Mouse (Mus musculus) kidney, postnatal 25 days (tissue): ENCODE results near the gene Pxylp1.
"Not testable (repeated sequence)": the region's sequence is repeated elsewhere in the genome, so short reads cannot be mapped to it uniquely, and the experiment has no call there.

Source experiments
- DNase-seq, 2 experiments: peaks; one replicate each; pipeline ENCODE4 v3.0.0; 2021; ENCODE audit warnings: mixed read lengths in 2 of 2

Gene Pxylp1

DNA sequence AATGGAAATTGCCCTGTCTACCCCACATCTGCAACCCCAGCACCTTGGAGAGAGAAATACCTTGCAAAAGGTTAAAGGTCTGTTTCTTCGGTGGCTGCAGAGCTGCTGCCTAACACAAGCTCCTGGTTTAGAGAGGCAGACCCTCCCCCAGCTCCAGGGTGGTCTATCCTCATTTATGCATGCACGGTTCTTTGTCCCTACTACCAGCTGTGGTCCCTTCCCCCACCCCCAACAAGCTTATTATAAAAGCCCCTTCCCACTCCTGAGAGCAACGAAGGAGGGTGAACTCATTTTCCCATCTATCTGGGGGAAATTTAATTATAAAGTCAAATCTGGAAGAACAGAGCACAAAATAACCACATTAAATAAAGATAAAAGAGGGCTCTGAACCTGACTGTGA, at the start of gene Pxylp1:
Gene Pxylp1 (minus strand): TSS at position 124 of the 400 bp plus-strand sequence.
- no peak for DNase-seq

DNA sequence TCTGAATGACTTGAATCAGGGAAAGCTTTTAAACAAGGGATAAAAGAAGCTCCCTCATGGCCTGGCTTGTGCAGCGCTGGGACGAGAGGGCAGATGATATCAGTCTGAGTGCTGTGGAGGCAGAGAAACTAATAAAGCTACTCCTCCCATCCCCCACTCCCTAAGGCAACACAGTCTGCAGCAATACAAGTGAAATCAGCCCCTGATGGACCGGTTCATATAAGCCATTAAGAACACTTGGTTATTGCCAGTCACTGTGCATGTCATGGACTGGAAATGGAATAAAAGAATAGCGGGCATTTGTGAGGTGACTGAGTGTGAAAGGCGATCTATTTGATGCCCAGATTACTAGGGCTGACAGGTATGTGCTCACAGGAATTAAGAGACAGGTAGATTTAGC, 46.4 kb upstream of the Pxylp1 start:
- DNase-seq = no peak

DNA sequence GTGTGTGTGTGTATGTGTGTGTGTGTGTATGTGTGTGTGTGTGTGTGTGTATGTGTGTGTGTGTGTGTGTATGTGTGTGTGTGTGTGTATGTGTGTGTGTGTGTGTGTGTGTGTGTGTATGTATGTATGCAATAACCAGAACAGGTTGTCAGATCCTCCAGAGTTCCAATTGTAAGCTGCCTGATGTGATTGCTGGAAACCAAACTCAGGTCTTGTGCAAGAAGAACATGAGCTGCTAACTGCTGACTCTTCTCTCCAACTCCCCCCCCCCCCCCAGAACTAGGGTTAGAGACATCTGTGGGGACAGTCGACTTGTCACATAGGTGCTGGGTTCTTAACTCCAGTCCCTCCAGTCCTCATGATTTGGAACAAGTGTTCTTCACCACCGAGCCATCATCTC, 44.0 kb upstream of the Pxylp1 start:
- not testable (repeated sequence) for DNase-seq

DNA sequence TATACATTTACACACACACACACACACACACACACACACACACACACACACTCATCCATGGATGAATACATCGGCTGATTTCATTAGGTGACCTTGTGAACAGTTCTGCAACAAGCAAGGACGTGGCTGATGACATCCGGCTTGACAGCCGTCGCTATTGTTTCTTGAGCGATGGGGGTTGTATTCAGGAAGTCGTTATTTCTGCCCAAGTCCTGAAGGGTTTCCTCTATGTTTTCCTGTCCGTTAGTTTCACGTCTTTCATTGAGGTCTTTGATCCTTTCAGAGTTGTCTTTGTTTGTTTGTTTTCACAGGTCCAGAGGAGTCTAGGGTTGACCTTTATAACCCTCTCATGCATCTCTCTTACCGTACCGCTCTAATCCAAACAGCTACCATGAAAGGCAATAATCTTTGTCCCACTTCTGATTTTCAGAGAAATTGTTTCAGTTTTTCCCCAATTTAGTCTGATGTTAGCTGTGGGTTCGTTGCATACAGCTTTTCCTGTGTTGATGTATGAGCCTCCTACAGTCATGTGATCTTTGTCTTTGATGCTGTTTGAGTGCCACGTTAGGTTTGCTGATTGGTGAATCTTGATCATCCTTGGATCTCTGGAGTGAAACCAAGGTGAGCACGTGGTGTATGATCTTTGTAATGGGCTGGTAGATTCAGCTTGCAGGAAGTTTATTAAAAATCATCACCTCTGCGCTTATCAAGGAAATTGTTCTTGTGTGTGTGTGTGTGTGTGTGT, 43.3 kb upstream of the Pxylp1 start:
- no peak for DNase-seq

DNA sequence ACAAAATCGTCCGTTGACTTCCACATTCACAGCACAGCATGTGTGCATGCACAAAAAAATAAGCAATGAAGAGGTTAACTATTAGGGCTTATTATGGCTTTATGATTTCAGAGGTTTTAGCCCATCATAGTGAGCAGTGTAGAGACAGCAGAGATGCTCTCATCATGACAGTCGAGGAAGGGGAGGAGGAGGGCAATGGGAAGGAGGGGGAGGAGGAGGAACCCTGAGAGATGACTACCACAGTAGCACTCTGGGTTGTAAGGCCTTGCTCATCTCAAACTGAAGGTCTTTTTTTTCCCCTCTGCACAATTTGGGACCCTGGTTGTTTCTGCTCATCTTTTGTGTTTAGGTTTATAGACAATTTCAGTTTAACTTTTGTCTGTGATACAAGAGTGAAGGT, 42.3 kb upstream of the Pxylp1 start:
- DNase-seq = no peak

DNA sequence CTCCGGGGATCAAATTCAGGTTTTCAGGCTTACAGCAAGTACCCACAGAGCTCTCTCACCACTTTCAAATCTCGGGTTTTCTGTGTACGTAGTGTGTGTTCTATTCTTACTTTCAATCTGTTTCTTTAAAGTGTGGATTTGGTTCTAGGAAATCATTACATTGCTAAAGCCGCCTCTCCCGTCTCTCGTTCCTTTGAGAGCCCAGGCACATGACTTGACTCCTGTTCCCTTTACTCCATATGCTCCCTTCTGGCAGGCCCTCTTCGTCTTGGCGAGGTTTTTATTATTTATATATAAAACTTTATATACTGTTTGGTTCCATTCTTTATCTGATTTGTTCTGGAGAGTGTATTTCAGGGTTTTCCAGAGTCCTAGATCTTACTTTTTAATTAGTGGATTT, 40.3 kb upstream of the Pxylp1 start:
- no peak for DNase-seq

DNA sequence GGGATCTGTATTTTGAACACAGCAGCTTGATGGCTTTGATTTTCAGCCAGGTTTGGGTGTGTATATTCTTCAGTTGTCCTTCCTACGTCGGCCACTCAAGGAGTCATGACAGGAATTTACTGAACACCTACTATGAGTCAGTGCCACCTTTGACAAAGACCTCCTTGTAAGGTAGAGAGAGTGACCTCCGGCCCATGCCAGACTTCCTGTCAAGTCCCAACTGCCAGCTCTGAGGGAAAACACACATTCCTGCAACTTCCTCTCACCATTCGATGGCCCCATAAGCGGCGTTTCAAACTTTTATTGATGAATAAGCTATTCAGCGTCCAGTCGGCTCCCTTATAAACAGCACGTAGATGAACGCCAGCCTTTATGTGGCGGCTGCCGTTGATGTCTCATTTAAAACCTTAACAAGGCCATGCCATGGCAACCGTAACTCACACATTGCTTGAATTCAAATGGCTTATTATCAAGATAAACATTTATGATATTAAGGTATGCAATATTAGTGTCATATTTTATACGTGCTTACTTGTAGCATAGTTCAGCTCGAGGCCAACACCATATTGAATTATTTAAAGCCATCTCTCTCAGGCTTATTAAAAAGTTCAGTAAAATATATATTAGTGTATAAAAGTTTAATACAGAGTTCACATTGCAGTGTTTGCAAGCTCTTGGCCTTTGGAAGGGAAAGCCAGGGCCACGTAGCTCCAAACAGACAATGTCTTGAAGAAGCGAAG, 31.3 kb upstream of the Pxylp1 start:
- no peak for DNase-seq

DNA sequence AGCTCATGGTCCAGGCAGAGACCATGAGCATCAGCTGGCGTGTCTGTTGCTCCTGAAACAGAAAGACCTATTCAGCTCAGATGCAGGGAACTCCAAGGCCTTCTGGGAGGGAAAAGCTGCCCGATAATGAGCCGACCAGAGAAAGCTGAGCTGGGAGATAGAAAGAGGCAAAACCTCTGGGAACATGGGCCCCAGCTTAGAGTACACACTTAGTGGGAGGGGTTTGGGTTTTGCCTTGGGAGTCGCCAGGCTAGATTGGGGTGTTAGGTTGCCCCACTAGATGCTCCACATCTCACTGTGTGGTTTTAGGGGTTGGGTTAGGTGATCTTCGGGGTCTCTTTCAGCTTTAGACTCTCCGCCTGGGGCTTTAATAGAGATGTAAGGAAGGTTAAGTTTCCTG, 30.6 kb upstream of the Pxylp1 start:
- DNase-seq = no peak

DNA sequence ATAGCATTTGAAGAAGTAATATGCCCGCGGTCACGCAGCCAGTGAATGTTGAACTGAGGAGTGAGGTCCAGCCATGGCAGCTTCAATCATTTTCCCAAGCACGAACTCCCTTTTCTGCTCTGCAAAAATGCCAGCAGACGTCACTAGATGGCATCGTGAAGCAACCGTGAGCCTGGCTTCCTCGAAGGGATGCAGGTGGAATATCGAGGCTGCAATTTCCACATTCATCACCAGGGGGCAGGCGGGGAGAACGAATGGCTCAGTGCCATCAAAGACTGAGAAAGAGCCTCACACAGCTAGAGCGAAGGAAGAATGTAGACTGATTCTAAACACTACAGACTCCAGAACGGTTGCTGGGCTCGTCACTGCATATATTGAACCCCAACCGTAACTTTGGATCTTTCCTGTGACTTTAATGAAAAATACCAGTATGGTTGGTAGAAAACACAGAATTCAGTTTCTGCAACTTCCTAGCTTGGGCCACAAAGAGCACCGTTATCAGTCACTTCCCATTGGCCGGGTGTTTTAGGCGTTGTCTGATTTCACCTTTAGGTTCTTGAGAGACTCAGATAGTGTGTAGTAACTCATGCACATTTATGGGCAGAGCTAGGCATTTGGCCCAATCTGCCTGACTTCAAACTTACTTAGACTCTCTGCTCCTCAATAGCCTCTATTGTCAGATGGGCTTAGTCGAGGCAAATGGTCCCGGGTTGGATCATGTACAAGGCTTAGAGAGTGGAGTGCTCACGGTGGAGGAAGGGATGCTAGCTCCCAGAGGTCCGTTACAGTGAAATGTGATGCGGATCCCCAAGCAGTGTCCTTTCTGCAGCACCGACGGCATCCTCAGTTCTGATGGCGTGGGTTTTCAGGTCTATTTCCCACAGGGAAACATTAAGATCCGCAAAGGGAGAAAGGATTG, 24.4 kb upstream of the Pxylp1 start:
- peak; percentile 91 to 95 for DNase-seq

DNA sequence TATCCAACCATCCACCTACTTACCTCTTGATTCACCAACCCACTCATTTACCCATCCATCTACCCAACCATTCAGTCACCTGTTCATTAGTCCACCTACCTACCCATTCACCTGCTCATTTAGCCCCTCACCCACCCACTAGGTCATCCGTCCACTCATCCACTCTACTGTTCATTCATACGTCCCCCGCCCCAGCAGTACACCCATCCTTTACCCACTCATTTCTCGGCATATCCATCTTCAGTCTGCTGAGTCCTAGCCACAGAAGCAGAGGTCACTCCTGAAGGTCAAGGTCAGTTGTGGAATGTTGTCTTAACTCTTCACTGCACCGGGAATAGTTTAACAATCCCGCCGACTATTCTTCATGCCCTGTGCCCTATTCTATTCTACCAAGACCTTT, 23.6 kb upstream of the Pxylp1 start:
- no peak for DNase-seq

DNA sequence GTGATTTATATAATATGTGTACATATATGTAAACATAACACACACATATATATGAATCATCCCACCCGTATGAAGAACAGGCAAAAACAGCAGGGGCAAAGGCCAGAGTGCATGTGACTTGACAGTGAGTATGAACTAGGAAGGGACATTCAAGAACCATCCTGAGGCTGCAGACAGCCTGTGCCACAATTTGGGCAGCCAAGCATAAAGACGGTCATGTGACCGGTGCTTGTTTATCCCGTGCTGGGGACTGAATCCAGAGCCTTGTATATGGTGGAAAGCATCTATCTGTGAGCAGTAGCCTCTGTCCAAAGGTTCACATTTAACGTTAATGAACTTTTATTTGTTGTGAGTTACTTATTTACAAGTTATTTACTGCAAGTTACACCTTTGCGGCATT, 22.4 kb upstream of the Pxylp1 start:
- DNase-seq = peak; percentile 44 to 64

DNA sequence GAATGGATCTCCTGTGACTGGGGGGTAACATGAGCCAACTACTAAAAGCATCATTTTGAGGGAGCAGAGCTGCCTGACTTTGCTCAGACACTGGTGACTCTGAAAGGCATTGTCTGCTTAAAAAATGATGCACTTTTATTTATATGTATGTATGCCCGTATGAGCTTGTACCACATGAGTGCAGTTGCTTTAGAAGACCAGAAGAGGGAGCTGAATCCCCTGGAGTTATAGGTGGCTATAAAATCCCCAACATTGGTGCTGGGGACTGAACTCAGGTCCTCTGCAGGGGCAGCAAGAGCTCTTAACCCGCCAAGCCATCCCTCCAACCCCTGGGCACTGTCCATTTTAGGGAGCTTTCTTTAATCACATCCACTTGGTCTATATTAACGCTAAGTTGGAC, 21.5 kb upstream of the Pxylp1 start:
- no peak for DNase-seq

DNA sequence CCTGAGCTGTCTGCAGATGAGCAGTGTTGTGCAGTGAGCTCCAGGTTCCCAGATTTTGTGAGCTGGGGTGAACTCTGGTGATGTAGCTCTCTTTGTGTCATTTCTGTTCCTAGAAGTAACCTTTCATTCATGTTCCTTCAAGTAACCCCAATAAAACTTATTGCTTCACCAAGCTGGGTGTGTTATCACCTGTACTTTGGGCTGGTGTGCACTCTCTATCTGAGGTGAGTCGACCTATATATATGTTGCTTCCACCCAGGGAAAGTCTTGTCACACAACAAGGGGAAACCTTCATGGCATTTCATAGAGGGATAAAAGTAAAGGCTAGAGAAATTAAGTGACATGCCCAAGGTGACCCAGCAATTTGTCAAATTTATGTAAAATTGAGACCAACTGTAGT, 17.0 kb upstream of the Pxylp1 start:
- no peak for DNase-seq

DNA sequence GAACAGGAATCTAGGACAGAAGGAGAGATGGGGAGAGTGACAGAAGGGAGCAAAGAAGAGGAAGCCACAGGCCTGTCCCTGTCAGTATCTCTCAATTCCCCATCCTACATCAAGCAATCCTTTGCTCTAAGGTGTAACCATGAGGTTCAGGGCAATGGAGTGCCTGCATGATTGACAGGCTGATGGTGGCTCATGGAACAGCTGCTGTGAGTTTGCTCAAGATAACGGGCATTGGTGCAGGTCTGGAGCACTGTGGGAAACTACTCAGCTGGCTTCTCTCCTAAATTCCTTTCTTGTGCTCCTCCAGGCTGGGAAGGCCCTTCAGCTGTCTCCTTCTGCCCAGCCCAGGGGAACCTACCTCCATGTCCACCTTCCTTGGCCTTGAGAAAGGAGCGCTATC, 16.3 kb upstream of the Pxylp1 start:
- DNase-seq = no peak

DNA sequence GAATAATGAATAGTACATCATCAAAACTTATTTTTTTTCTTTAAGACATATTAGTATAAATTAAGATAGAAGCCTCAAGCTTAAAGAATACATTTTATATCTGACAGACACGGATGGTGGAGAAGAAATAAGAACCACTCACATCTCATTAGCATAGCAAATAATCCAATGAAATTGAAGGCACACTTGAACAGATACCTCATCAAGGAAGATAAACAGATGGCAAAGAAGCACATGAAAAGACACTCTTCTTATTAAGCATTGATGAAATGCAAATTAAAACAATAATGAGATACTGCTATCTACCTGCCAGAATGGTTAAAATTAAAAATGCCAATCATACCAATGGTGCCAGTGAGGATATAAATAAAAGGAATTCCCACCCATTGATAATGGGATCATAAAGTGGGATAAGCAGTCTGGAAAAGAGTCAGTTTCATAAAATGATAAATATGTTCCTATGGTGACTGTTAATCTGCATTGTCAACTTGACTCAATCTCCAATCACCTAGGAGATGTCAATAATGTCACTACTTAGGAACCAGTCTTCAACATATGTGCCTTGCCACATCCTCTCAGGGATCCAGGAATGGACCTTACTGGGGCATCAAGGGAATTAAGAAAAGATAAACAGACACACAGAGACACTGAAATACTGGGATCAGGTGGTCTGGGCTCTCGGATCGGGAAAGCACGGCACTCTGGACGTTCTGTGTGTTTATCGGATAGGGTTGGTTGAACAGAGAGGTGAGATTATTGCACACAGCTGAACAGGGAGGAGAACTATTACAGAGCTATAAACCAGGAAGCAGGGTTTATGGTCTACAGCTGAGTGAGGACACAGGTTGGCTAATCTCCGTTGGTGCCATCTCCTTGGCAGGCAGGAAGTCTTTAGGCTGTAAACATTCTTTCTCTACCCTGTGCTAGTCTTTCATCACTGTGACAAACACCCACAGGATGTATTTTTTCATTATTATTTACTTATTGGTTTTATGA, 12.2 kb upstream of the Pxylp1 start:
- DNase-seq = no peak

DNA sequence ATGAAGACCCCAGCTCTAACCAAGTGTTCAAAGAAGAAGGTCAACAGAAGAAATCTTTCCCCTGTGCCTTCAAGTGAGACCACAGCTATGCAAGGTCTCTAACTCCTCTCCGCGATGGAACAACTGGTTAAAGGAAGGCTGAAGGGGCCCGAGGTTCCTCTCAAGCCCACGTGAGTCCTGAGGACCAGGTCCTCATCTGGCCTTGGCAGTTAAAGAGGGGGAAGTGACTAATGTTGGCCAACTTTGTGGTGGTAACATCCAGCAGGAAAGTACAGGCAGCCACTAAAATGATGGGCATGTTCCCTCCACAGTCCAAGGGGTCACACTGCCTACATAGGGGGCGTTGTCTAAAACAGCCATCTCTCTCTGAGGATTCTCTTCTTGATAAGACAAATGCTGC, 7.2 kb upstream of the Pxylp1 start:
- DNase-seq = no peak

DNA sequence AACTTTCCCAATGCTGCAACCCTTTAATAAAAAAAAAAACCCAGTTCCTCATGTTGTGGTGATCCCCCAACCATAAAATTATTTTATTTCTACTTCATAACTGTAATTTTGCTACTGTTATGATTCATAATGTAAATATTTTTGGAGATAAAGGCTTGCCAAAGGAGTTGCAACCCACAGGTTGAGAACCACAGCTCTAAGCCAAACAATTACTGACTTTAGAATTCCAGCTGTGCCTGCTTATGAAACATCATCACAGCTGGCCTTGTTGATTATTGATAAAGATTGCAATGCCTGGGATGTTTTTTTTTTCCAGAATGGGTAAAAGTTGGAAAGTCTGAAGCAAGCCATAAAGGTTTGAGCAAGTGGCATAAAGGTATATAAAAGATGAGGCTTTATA, 6.5 kb upstream of the Pxylp1 start:
- no peak for DNase-seq

DNA sequence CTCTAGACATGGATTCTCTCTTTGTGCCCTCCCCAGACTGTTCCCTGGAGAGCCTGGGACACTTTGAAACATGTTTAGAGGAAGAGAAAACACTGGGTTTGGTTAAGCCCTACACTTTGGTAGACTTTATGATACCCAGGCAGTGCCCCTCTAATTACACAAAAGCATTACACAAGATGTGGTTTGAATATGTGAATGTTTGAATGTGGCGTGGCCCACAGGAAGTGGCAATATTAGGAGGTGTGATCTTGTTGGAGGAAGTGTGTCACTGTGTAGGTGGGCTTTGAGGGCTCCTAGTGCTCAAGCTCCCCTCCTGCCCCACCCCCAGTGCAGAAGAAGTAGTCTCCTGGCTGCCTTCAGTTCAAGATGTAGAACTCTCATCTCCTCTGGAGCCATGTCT, 4.2 kb upstream of the Pxylp1 start:
- no peak for DNase-seq

DNA sequence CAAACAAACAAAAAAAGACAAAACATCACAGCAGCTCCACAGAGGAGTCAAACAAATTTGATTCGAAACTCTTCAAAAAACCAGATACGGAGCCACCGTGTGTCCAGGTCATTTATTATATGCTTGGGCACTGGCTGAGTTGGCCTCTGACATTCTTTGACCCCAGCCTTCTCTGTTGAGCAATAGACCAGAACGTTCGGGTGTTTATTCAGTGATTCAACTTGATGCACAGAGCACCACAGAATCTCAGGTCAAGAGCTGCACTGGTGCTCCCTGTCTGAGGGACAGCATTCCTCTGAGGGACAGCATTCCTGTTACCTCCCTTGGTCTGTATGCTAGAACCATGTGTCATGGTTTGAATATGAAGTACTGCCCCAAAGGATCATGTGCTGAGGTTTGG, 1.1 kb upstream of the Pxylp1 start:
- DNase-seq = peak; percentile 45 to 54

DNA sequence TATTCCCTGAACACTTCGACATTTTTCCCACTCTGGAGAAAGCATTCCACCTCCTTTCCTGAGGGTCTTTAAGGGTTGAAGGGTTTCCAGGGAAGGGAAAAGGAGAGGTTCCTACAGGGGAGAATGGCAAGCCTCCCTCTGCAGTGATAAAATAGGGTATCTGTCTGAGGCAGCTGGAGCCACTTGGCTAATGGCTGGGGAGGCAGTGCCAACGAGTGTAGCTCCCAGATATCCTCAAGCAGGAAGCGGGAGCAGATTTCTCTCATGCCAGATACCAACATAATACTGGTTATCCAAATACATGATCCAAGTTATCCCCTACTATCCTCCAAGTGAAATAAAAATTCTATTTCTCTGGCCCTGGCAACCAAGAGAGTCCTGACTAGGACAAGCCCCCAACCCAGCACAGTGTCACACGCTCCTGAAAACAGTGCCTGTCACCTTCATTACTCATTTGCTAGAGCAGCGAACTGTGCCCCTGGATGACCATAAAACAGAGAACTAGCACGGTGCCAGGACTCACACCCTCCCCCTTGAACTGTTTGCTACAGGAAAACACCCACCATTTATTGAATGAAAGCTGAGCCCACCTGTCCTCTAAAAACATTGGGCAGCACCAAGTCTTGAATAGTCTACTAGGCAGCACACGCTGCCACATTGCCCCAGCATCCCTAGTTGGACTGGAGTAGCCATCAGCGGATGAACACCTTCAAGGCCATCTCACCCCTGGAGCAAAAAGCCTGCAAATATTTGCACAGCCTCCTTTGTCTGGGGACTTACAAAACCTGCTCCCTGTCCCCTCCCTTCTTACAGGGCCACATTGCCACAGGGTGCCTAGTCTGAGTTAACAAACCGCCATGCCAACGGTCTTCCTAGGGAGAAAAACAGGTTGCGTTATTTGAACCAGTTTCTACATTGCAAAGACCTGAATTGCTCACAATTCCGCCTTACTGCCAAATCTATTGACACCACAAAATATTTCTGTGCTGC, 833 bp downstream of the Pxylp1 start:
- DNase-seq = peak in 1 of 2 experiments; percentile 42

DNA sequence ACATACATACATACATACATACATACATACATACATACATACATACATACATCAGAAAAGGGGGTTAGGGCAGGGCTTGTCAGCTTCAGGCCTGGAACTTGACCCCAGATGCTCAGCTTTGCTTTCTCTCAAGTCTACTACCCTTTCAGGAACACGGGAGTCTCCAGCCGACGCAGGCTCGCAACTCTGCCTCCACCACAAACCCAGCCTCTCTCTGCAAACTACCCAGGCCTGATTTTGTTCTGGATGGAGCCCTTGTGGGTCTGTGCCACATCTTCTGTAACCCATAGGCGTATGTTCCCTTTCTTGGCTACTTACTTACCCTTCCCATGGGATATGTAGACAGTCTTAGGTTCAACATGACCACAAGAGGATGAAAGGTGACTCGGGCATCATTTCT, 1.7 kb downstream of the Pxylp1 start:
- DNase-seq = no peak
